Mouse (Mus musculus) heart, postnatal 14 days (tissue): ENCODE measurements at regions not wholly inside any gene's neighbourhood (a gene's known extent, or its start where the extent isn't known, plus 50 kb on each side); places are given as distances from the start of the nearest gene placed in this dataset.
A peak's percentile ranks its signal among the peaks of the same experiment; 100 is the strongest.

Source experiments
- DNase-seq, 2 experiments: peaks; one replicate each; pipeline ENCODE4 v3.0.0; 2021 to 2022
- intact Hi-C: fragments of 180-260 bp; cut with DNase I; formaldehyde crosslinking; loops from one replicate; pipeline ENCODE4 v1.15.1; 2025

- intact Hi-C loops: no loop called here
- DNase-seq: no peak
Observed at GRCm38 (mm10) chr5:39557376-39558001, 197.8 kb downstream of the Hs3st1 start.

GRCm38 (mm10) chr5:39537044-39537443, 218.2 kb downstream of the Hs3st1 start:
- no peak for DNase-seq
- intact Hi-C loops: no loop called here

- no peak for DNase-seq
- intact Hi-C loops: no loop called here
Observed at GRCm38 (mm10) chr5:39536351-39536750, 218.9 kb downstream of the Hs3st1 start.

GRCm38 (mm10) chr5:39510246-39510645, 245.0 kb downstream of the Hs3st1 start:
- DNase-seq: no peak

GRCm38 (mm10) chr5:39482756-39483155, 272.5 kb downstream of the Hs3st1 start:
- intact Hi-C loops: no loop called here
- DNase-seq: no peak

More at GRCm38 (mm10) chr5:39510246-39510645, 245.0 kb downstream of the Hs3st1 start:
- intact Hi-C loops: no loop called here

- DNase-seq: no peak
- intact Hi-C loops: no loop called here
Observed at GRCm38 (mm10) chr5:39458116-39458525, 297.2 kb downstream of the Hs3st1 start.

- intact Hi-C loops: no loop called here
Observed at GRCm38 (mm10) chr5:39453706-39454105, 301.6 kb downstream of the Hs3st1 start.

GRCm38 (mm10) chr5:39440817-39441216, 314.5 kb downstream of the Hs3st1 start:
- DNase-seq: no peak
- intact Hi-C loops: no loop called here

More at GRCm38 (mm10) chr5:39453706-39454105, 301.6 kb downstream of the Hs3st1 start:
- DNase-seq: no peak

GRCm38 (mm10) chr5:39437463-39438201, 317.6 kb downstream of the Hs3st1 start:
- intact Hi-C loops: no loop called here
- DNase-seq: peak; percentile 49 to 50

- DNase-seq: peak; percentile 16 to 39
- intact Hi-C loops: no loop called here
Observed at GRCm38 (mm10) chr5:39426053-39426452, 329.2 kb downstream of the Hs3st1 start.

GRCm38 (mm10) chr5:39423720-39424119, 331.6 kb downstream of the Hs3st1 start:
- intact Hi-C loops: no loop called here
- no peak for DNase-seq

GRCm38 (mm10) chr5:39418795-39419194, 336.5 kb downstream of the Hs3st1 start:
- intact Hi-C loops: no loop called here
- DNase-seq: no peak

- no peak for DNase-seq
- intact Hi-C loops: no loop called here
Observed at GRCm38 (mm10) chr5:39417845-39418154, 337.5 kb downstream of the Hs3st1 start.

- peak in 1 of 2 experiments; percentile 10 for DNase-seq
- intact Hi-C loops: no loop called here
Observed at GRCm38 (mm10) chr5:39417121-39417844, 338.0 kb downstream of the Hs3st1 start.

- intact Hi-C loops: no loop called here
- DNase-seq: no peak
Observed at GRCm38 (mm10) chr5:39416597-39417023, 338.7 kb downstream of the Hs3st1 start.

- intact Hi-C loops: no loop called here
- no peak for DNase-seq
Observed at GRCm38 (mm10) chr5:39412756-39413155, 342.5 kb downstream of the Hs3st1 start.

- no peak for DNase-seq
- intact Hi-C loops: no loop called here
Observed at GRCm38 (mm10) chr5:39390391-39390987, 364.8 kb downstream of the Hs3st1 start.

- DNase-seq: no peak
- intact Hi-C loops: no loop called here
Observed at GRCm38 (mm10) chr5:39384410-39384809, 370.9 kb downstream of the Hs3st1 start.

- intact Hi-C loops: no loop called here
- DNase-seq: no peak
Observed at GRCm38 (mm10) chr5:39374199-39374598, 381.1 kb downstream of the Hs3st1 start.

- intact Hi-C loops: no loop called here
- DNase-seq: no peak
Observed at GRCm38 (mm10) chr5:39348680-39349079, 406.6 kb downstream of the Hs3st1 start.

- no peak for DNase-seq
- intact Hi-C loops: no loop called here
Observed at GRCm38 (mm10) chr5:39347019-39347418, 408.3 kb downstream of the Hs3st1 start.
